Mouse (Mus musculus): ENCODE measurements around the gene Cyp2a5.
"Not testable (repeated sequence)": the region's sequence is repeated elsewhere in the genome, so short reads cannot be mapped to it uniquely, and the experiment has no call there.

Gene Cyp2a5

DNA sequence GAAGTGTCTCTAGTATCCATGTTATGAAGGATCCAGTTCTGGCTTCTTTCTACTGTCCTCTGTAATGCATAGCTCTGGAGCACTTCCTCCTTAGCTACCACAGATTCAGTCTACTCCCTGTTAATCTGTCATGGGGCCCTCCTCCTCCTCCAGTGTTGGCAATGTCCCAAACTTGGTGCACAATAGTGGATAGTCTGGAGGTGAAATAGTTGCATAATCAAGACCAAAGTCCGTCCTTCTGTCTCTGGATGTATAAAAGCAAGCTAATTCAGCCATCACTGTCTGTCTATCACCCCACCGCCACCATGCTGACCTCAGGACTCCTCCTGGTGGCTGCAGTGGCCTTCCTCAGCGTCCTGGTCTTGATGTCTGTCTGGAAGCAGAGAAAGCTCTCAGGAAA lies at the start of gene Cyp2a5:
Cyp2a5 (plus strand) TSS at position 247 of the 400 bp plus-strand sequence.
- DNase-seq = not testable (repeated sequence)

GRCm38 (mm10) chr7:26786013-26786412 lies 49.1 kb upstream of the Cyp2a5 start:
- DNase-seq = not testable (repeated sequence)

- DNase-seq = no peak
Measured at GRCm38 (mm10) chr7:26789984-26790383, 45.1 kb upstream of the Cyp2a5 start.

GRCm38 (mm10) chr7:26800104-26800503 lies 35.0 kb upstream of the Cyp2a5 start:
- no peak for DNase-seq

GRCm38 (mm10) chr7:26800996-26801395 lies 34.1 kb upstream of the Cyp2a5 start:
- no peak for DNase-seq

GRCm38 (mm10) chr7:26808592-26808991 lies 26.5 kb upstream of the Cyp2a5 start, which contains the start of gene Cyp2g1:
Gene Cyp2g1, plus strand, starts transcription at chr7:26808892.
- no peak for DNase-seq

GRCm38 (mm10) chr7:26831556-26832292 lies 3.4 kb upstream of the Cyp2a5 start:
- DNase-seq = not testable (repeated sequence)

GRCm38 (mm10) chr7:26832668-26833067 lies 2.4 kb upstream of the Cyp2a5 start:
- not testable (repeated sequence) for DNase-seq

DNA sequence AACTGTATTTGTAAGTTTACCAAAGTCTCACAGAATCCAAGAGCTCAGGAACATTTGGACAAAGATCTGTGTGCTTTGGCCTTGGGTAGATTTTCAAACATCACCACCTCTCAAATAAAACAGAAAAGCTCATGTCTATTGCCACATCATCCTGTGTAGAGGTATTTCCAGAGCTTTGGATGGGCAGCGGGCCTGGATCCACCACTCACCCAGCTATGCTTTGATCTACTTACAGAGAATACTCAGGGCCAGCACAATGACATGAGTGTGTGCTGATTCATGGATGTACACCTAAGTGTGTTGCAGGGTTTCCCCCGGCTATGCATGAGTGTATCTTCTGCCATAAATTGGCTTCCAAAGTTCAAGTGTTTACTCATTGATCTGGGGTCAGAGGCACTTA lies 8.3 kb downstream of the Cyp2a5 start:
- DNase-seq = not testable (repeated sequence)

DNA sequence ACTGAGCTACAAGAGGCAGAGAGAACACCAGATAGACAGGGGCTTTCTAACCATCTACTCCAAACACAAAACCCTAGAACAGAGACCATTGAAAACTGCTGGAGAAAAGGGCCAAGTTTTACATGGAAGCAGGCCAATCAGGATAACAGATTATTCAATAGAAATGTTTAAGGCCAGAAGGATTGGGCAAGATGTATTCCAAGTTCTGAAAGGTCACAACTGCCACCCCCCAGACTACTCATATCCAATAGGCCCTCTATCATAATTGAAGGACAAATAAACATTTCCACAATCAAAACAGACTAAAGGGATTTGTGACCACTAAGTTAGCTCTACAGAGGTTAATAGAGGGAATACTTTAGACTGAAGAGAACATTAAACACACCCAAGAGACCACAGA lies 15.0 kb downstream of the Cyp2a5 start:
- not testable (repeated sequence) for DNase-seq

- DNase-seq = not testable (repeated sequence)
Measured at GRCm38 (mm10) chr7:26878581-26878980, 43.5 kb downstream of the Cyp2a5 start.

DNA sequence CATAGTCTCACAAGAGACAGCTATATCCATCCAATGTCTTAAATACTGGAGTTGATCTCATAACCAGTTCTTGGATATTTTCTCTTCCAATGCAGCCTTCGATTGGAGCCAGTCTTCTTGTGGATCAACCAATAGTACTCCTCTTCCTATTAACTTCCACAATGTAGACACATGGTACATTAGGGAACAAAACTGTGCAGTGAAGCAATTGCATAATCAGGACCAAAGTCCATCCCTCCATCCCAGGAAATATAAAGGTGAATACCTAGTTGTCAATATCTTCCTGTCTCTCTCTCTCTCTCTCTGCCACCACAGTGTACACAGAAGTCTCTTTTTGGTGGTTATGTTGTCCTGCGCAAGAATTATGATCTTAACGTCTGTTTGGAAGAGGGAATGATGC lies 45.5 kb downstream of the Cyp2a5 start:
- DNase-seq = not testable (repeated sequence)
